Mouse (Mus musculus) heart, embryonic 10.5 days (tissue): ENCODE data around the gene Exoc8. TPM values are rescaled to one million over a fixed set of nuclear protein-coding genes. Genes with fewer than 3 reads are reported as not detected.

Source experiments
- DNase-seq: peaks from one replicate; pipeline ENCODE4 v3.0.0-alpha.2; 2017; ENCODE audit warnings: low spot score
- H3K27ac ChIP-seq: fragments of 300-500 bp; sonication (generic); 2 replicates; pipeline ENCODE4 v1.5.1; 2016; ENCODE audit warnings: mild to moderate bottlenecking
- H3K27me3 ChIP-seq: fragments of 300-500 bp; sonication (generic); 2 replicates; pipeline ENCODE4 v1.6.1; 2016; ENCODE audit warnings: mild to moderate bottlenecking; ENCODE audit not compliant: poor library complexity, insufficient read depth, severe bottlenecking
- H3K36me3 ChIP-seq: fragments of 300-500 bp; sonication (generic); 2 replicates; pipeline ENCODE4 v1.6.1; 2016; ENCODE audit warnings: mild to moderate bottlenecking, moderate library complexity
- H3K4me1 ChIP-seq: fragments of 300-500 bp; sonication (generic); 2 replicates; pipeline ENCODE4 v1.6.1; 2016; ENCODE audit warnings: mild to moderate bottlenecking
- H3K4me3 ChIP-seq: fragments of 300-500 bp; sonication (generic); 2 replicates; pipeline ENCODE4 v1.5.1; 2016; ENCODE audit warnings: mild to moderate bottlenecking, moderate library complexity
- H3K9me3 ChIP-seq: fragments of 300-500 bp; sonication (generic); 2 replicates; pipeline ENCODE4 v1.6.1; 2016; ENCODE audit warnings: mild to moderate bottlenecking, moderate library complexity
- WGBS: fragments of 180-500 bp; shearing (Covaris S2); methylation state at CpG from one replicate; pipeline ENCODE4 v1.1.7; 2016; 5-methylcytosine and 5-hydroxymethylcytosine counted together
- polyA plus RNA-seq: library from polyadenylated mRNA; unstranded; fragments of >200 nt; fragmentation: Nextera tagmentation; extraction: Ambion mirVana; gene quantifications from 2 replicates; pipeline ENCODE4 v1.2.1, GENCODE M21; 2016

Gene Exoc8
- polyA plus RNA-seq, 1 experiment from 2014 or later: 8.0 TPM

DNA sequence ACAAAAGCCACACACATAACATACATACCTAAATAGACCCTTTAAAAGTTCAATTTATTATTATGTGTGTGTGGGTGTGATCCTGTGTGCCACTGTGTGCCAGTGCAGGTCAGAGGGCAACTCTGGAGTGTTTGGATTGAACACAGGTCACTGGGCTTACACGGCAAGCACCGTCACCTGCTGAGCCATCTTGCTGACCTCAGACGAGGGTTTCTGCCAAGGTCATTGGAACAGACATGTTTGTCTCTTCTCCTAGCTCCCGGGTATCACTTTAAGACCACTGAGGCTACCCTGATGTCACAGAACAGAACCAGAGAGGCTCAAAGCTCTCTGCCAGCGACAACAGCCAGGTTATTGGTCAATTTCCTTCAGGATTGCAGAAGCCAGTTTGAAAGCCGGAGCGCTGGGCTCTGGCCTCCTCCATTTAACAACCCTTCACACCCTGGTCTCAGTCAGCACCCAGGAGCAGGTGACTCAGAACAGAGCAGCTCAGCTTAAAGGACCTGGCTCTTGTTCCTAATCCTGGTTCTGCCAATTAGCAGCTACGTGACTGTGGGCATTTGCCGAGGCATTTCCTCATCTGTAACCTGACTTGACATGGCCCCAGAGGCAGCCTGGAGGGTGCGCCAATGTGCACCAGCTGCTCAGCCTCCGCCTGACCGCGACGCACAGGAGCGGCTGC is 26.6 kb upstream of the Exoc8 start:
- no peak for DNase-seq
- Histone ChIP-seq H3K4me3 (no peak overlapping the region), H3K27ac (no peak overlapping the region), H3K27me3 (no peaks in the 10 kb centered on the region), H3K9me3 (no peaks in the 10 kb centered on the region), H3K4me1 (peaks cover 74% of the 10 kb centered on the region), H3K36me3 (peaks cover 21% of the 10 kb centered on the region; the same call in 1 of the 2 replicates)
- WGBS: 87% methylated on average over 15 of the region's 15 CpGs

DNA sequence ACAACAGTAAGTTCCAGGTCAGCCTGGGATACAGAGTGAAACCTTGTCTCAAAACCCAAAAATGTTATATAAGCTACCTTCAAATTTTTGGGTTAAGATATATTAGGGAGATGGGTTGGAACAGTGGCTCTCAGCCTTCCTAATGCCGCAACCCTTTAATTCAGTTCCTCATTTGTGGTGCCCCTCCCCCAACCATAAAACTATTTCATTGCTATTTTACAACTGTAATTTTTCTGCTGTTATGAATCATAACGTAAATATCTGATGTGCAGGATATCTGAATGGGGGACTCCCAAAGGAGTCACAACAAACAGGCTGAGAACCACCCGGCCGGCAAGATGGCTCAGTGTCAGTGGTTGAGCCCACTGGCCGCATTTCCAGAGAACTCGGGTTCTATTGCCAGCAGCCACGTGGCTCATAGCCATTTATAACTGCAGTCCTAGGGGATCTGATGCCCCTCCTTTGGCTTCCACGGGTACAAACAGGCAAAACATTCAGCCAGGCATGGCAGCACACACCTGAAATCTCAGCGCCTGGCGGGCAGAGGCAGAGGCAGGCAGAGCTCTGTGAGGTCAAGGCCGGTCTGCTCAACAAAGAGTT is 25.1 kb upstream of the Exoc8 start:
- Histone ChIP-seq H3K36me3 (peaks cover 19% of the 10 kb centered on the region; the same call in 1 of the 2 replicates), H3K27me3 (no peaks in the 10 kb centered on the region), H3K4me3 (no peak overlapping the region), H3K4me1 (peaks cover 80% of the 10 kb centered on the region), H3K27ac (no peak overlapping the region), H3K9me3 (no peaks in the 10 kb centered on the region)
- DNase-seq: no peak
- 79% methylated on average over 11 of the region's 11 CpGs for WGBS

DNA sequence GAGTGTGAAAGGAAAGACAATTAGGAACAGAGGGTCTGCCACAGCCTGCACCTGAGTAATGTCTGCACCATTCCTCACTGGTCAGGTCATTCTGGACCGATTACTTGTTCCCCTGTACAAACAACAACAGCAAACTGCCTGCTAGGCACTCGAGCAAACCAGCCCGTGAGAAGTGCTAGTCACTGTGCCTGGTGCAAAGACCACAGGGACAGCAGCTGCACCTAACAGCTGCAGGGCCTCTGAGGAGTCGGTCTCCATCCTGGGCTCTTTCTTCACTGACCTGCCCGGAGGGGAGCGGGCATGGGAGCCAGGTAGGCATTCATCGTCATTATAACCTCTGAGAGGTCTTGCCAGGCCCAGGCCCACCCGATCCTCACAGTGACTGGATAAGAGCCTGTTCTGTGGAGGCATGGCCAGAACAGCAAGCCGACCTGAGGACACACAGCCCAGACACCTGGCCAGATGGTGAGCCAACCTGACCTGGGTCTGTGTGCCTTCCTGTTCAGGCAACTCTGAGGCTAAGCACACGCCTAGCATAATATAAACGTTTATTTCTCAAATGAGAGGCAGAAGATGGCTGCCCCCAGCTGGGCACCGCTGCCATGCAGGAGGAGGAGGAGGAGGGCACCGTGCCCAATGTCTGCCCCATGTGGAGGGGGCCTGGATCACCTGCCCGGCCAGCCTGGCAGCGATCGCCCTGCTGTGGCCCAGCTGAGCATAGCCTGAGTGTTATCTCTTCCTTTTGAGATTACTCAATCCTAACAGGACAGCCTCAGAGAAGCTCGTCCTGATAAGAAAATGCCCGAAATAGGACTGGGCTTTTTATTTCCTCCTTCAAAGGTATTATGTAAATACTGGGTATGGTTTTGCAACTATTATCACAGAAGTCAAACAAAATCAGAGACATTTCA is 24.1 kb upstream of the Exoc8 start:
- Histone ChIP-seq H3K27me3 (no peaks in the 10 kb centered on the region), H3K4me3 (0 out of 2 replicates have a peak overlapping the region, but pooled peaks have one; percentile 3), H3K9me3 (no peaks in the 10 kb centered on the region), H3K4me1 (peaks cover 79% of the 10 kb centered on the region), H3K27ac (peak overlapping the region; percentile 49), H3K36me3 (peaks cover 17% of the 10 kb centered on the region; the same call in 1 of the 2 replicates)
- no peak for DNase-seq
- 58% methylated on average over 18 of the region's 18 CpGs for WGBS

DNA sequence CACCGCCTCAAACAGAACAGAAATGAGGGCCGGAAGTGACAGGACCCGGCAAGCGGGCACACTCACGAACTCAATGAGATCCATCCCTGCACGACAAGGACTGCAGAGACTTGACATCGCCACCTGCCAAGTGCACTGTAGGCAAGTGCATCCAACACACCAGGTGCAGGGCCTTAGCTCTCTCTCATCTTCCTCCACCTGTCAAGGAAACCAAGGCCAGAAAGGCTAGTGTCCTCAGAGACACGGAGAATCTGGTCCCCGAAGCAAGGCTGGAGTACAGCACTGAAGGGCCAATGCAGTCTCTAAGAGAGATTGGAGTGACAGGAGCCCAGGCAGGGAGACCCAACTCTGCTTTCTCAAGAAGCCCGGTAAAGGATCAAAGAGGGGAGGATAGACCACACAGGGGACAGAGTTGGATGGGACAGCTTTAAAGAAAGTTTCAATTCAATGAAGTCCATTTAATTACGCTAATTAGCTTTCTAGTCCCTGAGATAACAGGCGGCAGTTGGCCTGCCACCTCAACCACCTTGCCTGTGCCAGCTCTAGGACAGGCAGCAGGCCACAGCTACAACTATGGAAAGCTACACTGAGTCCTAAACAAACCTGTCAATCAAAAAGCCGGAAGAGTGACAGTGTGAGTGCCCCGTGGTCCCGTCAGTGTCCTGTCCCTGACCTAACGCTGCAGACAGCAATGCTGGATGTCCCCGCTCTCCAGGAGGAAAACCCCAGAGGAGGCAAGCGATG is 20.4 kb upstream of the Exoc8 start:
- no peak overlapping the region for H3K27ac ChIP-seq
- peaks cover 30% of the 10 kb centered on the region for H3K36me3 ChIP-seq
- DNase-seq: no peak
- H3K4me1 ChIP-seq: peaks cover 54% of the 10 kb centered on the region
- no peaks in the 10 kb centered on the region for H3K27me3 ChIP-seq
- no peak overlapping the region for H3K4me3 ChIP-seq
- H3K9me3 ChIP-seq: no peaks in the 10 kb centered on the region
- 81% methylated on average over 18 of the region's 18 CpGs for whole genome bisulfite sequencing

DNA sequence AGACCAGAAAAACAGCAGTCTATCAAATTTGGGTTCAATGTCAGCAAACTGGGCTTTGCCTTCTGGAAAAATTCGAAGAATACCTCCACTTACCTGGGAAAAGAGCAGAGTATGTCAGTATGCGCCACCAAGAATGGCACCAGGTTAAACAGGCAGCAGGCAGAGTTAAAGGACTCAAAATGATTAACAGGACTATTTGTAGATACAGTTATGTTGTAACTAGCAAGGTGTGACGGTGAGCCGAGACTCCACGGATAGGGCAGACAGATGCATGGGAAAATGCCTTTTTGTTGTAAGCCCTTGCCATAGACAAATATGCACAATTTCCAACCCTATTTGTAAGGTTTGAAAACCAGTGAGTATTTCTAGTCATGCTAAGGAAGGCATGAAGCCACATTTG is 16.6 kb upstream of the Exoc8 start:
- no peak overlapping the region for H3K27ac ChIP-seq
- H3K9me3 ChIP-seq: no peaks in the 10 kb centered on the region
- peaks cover 69% of the 10 kb centered on the region for H3K36me3 ChIP-seq
- DNase-seq: no peak
- 96% methylated on average over 5 of the region's 5 CpGs for WGBS
- no peaks in the 10 kb centered on the region for H3K27me3 ChIP-seq
- H3K4me1 ChIP-seq: peaks cover 39% of the 10 kb centered on the region
- no peak overlapping the region for H3K4me3 ChIP-seq

DNA sequence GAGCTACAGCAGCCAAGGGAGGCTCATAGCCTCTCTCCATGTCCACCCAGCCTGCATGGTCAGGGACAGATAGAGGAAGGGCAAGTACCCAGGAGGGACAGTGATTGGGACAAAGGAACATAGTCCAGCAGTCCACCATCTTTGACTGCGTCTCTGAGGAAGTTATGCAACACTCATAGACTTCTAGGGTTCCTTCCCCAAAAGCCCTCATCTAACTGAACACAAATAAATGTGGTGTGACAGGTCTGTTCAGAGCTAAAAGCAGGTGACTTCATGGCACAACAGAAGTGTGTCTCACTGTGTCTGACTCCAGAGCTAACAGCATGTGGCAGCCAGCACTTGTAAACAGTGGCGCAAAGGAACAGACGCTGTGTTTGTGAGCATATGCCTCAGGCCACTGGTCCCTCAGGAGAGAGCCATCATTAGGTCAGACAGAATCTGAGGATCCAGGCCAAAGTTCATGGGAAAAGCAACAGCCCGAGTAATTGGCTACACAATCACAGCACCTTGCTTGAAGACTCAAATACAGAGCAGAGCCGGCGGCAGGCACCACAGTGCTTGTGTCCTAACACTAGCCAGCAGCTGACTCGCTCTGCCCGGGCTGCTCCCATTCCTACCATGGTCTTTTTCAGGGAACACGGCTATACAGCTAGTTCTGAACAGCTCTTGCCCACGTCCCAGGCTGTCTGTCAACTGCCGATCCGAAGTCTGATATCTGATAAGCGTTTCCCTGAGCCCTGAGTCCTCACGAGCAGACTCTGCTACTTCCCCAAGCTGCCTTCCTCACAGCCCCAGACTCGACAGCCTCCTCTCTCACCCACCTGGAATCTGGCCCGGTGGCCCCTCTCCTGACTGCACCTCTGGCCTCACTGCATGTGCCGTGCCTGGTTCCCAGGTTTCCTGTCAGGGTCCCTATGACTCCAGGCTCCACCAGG is 14.7 kb upstream of the Exoc8 start:
- Histone ChIP-seq H3K4me1 (peaks cover 20% of the 10 kb centered on the region), H3K36me3 (peaks cover 86% of the 10 kb centered on the region), H3K27me3 (no peaks in the 10 kb centered on the region), H3K27ac (no peak overlapping the region), H3K9me3 (no peaks in the 10 kb centered on the region), H3K4me3 (no peak overlapping the region)
- 76% methylated on average over 17 of the region's 17 CpGs for WGBS
- no peak for DNase-seq

DNA sequence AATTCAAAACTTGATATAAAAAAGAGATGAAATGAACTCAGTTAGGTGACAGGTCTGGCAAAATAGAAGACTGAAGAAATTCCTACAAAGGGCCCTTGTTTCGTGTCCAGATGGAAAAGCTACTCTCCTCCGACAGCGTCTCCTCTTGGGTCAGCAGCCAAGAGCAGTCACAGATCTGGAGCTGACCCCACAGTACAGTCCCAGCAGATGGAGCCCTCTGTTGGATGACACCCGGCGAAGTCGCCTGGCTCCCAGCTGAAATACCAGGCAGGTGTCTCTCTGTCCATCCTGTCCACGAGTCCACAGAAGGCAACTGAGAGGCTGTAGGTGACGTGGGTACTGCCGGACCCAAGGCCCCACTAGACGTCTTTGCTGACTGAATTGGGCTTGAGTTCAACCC is 12.8 kb upstream of the Exoc8 start:
- Histone ChIP-seq H3K27me3 (no peaks in the 10 kb centered on the region), H3K27ac (no peak overlapping the region), H3K4me3 (no peak overlapping the region), H3K9me3 (no peaks in the 10 kb centered on the region), H3K36me3 (peaks cover 98% of the 10 kb centered on the region), H3K4me1 (peaks cover 11% of the 10 kb centered on the region)
- 81% methylated on average over 10 of the region's 10 CpGs for WGBS
- no peak for DNase-seq

DNA sequence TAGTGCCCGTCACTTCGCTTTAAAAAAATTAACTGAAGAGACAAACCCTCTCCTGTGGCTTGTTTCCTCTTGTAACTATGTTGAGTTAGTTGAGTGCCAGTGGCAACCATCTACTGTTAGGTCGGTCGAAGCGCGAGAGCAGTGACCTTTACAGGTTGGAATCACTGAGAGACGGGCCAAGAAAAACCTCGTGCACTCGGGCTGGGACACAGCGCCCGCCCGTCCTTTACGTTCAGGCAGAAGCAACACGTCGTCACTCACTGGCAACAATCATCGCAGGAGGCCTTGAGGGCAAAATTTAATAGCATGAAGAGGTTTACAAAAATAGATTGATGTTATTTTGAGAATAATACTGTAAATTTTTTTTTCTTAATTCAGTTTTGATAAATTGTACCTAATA is 12.4 kb upstream of the Exoc8 start:
- Histone ChIP-seq H3K4me3 (no peak overlapping the region), H3K4me1 (peaks cover 12% of the 10 kb centered on the region), H3K9me3 (no peaks in the 10 kb centered on the region), H3K27me3 (no peaks in the 10 kb centered on the region), H3K27ac (no peak overlapping the region), H3K36me3 (peaks cover 96% of the 10 kb centered on the region)
- 80% methylated on average over 16 of the region's 16 CpGs for WGBS
- no peak for DNase-seq

DNA sequence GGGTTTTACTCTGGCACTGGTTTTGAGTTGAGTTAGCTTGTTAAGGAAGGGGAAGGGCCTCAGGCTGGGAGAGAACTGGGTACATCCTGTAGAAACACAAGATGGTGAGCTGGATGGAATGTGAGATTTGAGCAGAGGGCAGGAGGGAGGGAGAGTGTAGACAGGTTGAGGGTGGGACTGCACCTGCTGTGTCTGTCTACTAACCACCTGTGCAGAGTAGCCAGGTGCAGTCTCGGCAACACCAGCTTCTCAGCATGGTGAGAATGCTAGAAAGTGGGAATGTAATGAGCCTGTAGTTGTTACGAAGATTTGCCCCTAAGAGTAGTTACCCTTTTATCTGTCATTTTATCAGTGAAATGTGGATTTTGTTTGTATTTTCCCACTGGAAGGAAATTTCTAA is 8.0 kb upstream of the Exoc8 start:
- no peak for DNase-seq
- Histone ChIP-seq H3K36me3 (peaks cover 90% of the 10 kb centered on the region), H3K4me1 (0 out of 2 replicates have a peak, but pooled peaks cover 3% of the 10 kb centered on the region), H3K27me3 (no peaks in the 10 kb centered on the region), H3K4me3 (no peak overlapping the region), H3K27ac (no peak overlapping the region), H3K9me3 (no peaks in the 10 kb centered on the region)
- 83% methylated on average over 2 of the region's 2 CpGs for WGBS

DNA sequence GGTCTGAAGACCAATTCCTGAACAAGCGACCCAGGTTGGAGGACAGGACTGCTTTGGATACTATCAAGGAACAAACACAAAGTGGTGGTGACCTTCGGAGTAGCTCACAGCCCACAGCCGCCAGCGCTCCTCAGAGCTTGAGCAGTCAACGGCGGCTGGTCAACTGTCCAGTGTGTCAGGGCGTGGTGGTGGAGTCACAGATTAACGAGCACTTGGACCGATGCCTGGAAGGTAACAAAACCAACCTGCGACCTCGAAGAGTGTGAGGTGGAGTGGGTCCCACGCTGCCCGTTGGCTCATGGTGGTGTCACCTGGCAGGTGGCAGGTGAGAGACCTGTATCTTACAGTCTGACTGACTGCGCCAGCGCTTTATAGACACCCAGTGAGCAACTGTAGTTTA is 5.7 kb upstream of the Exoc8 start:
- DNase-seq: no peak
- H3K9me3 ChIP-seq: no peaks in the 10 kb centered on the region
- WGBS: 94% methylated on average over 15 of the region's 15 CpGs
- peaks cover 80% of the 10 kb centered on the region for H3K36me3 ChIP-seq
- H3K27ac ChIP-seq: no peak overlapping the region
- H3K27me3 ChIP-seq: no peaks in the 10 kb centered on the region
- H3K4me3 ChIP-seq: no peak overlapping the region
- peaks cover 15% of the 10 kb centered on the region for H3K4me1 ChIP-seq

DNA sequence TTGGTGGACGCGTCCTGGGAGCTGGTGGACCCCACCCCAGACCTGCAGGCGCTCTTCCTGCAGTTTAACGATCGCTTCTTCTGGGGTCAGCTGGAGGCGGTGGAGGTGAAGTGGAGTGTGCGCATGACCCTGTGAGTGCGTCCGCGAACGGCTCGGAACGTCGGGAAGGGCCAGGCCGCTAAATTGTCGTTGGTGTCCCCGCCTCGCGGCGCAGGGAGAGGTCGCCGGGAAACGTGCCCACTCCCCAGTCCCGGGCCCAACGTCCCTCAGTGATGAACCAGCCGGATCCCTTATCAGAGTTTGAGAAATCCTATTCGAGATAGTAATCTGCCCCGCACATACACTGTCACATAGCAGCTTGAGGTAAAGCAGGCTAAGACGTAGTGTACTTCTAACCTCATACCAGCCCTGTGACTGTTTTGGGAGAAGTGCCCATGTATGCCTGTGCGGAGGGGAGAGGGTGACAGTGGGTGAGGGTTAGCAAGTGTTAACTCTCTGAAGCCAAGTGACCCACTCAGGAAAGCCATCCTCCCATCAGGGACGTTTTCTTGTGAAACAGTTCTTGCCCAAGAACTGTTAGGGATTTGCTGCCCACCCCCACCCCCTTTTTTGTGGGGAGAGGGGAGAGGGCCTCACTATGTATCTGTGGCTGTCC is 873 bp upstream of the Exoc8 start:
- 5% methylated on average over 31 of the region's 31 CpGs for WGBS
- Histone ChIP-seq H3K4me1 (peaks cover 30% of the 10 kb centered on the region), H3K27ac (peak overlapping the region; percentile 89), H3K36me3 (peaks cover 66% of the 10 kb centered on the region), H3K9me3 (no peaks in the 10 kb centered on the region), H3K27me3 (no peaks in the 10 kb centered on the region), H3K4me3 (peak overlapping the region; percentile 98)
- no peak for DNase-seq
